Mouse (Mus musculus): ENCODE measurements around the gene Shbg. TPM values are rescaled to one million over a fixed set of nuclear protein-coding genes. Genes with fewer than 3 reads are reported as not detected.
"Not testable (repeated sequence)": the region's sequence is repeated elsewhere in the genome, so short reads cannot be mapped to it uniquely, and the experiment has no call there.

Shbg gene
- polyA plus RNA-seq, 1 experiment from 2014 or later: not detected

GRCm38 (mm10) chr11:69628286-69628685 is 10.6 kb upstream of the Shbg start:
- WGBS: 34% methylated on average over 6 of the region's 6 CpGs
- H3K36me3 ChIP-seq: no peaks in the 10 kb centered on the region
- no peaks in the 10 kb centered on the region for H3K27me3 ChIP-seq
- H3K9ac ChIP-seq: no peak overlapping the region
- H3K27ac ChIP-seq: no peak overlapping the region
- H3K9me3 ChIP-seq: no peaks in the 10 kb centered on the region
- no peak overlapping the region for H3K4me3 ChIP-seq
- peaks cover 4% of the 10 kb centered on the region; the same call in 1 of the 2 replicates for H3K4me1 ChIP-seq
- no peak overlapping the region for H3K4me2 ChIP-seq (replicated peaks)
- ATAC-seq (ENCODE audit: insufficient number of reproducible peaks, insufficient read depth, low FRiP score, low TSS enrichment): no peak

DNA sequence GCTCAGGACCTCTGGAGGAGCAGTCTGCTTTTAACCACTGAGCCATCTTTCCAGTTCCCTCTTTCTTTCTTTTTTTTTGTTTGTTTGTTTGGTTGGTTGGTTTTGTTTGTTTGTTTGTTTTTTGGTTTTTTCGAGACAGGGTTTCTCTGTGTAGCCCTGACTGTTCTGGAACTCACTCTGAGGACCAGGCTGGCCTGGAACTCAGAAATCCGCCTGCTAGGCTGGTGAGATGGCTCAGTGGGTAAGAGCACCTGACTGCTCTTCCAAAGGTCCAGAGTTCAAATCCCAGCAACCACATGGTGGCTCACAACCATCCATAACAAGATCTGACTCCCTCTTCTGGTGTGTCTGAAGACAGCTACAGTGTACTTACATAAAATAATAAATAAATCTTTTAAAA is 6.6 kb upstream of the Shbg start:
- not testable (repeated sequence) for H3K9me3 ChIP-seq; H3K27me3 ChIP-seq; H3K27ac ChIP-seq; ATAC-seq (ENCODE audit: insufficient number of reproducible peaks, insufficient read depth, low FRiP score, low TSS enrichment); H3K4me3 ChIP-seq; H3K9ac ChIP-seq; H3K4me2 ChIP-seq (replicated peaks); H3K36me3 ChIP-seq
- peaks cover 13% of the 10 kb centered on the region for H3K4me1 ChIP-seq
- WGBS: 79% methylated on average over 2 of the region's 2 CpGs

DNA sequence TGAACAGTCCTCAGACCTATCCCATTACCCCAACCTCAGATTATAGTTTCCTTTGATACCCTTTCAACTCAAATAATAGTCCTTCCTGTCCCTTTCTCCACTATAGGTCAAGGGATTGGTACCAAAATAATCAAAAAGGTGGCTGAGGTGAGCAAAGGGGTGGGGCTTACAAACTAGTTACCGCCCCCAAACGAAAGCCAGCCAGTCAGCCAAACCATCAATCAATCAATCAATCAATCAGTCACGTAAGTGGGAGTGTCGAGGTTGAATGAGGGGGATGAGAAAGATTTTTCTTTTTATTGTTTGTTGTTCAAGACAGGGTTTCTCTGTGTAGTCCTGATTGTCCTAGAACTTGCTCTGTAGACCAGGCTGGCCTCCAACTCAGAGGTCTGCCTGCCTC is 5.3 kb upstream of the Shbg start:
- H3K4me3 ChIP-seq: peak overlapping the region; percentile 52
- 74% methylated on average over 4 of the region's 4 CpGs for WGBS
- no peaks in the 10 kb centered on the region for H3K36me3 ChIP-seq
- ATAC-seq (ENCODE audit: insufficient number of reproducible peaks, insufficient read depth, low FRiP score, low TSS enrichment): no peak
- no peaks in the 10 kb centered on the region for H3K9me3 ChIP-seq
- no peak overlapping the region for H3K27ac ChIP-seq
- no peaks in the 10 kb centered on the region for H3K27me3 ChIP-seq
- H3K4me1 ChIP-seq: peaks cover 13% of the 10 kb centered on the region
- H3K4me2 ChIP-seq (replicated peaks): peak overlapping the region; percentile 78
- peak overlapping the region; percentile 75; the same call in 1 of the 2 replicates for H3K9ac ChIP-seq

DNA sequence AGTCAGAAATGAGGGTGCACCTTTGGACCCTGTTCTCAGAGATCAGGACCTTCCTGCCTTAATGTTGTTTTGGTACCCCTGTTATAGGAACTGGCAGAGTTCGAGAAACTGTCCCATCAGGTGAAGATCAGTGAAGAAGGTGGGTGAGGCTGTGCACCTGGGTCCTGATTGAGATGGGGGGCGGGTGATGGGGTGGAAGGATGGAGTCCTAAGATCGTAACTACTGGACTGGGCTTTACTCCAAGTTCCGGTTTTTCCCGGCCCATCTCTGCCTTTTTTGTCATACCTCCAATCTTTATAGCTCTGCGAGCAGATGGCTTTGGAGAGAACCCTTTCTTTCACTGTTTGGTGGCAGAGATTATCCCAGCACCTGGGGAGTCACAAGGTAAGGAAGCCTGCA is 4.7 kb upstream of the Shbg start:
- no peak for ATAC-seq (ENCODE audit: insufficient number of reproducible peaks, insufficient read depth, low FRiP score, low TSS enrichment)
- H3K4me1 ChIP-seq: peaks cover 13% of the 10 kb centered on the region

DNA sequence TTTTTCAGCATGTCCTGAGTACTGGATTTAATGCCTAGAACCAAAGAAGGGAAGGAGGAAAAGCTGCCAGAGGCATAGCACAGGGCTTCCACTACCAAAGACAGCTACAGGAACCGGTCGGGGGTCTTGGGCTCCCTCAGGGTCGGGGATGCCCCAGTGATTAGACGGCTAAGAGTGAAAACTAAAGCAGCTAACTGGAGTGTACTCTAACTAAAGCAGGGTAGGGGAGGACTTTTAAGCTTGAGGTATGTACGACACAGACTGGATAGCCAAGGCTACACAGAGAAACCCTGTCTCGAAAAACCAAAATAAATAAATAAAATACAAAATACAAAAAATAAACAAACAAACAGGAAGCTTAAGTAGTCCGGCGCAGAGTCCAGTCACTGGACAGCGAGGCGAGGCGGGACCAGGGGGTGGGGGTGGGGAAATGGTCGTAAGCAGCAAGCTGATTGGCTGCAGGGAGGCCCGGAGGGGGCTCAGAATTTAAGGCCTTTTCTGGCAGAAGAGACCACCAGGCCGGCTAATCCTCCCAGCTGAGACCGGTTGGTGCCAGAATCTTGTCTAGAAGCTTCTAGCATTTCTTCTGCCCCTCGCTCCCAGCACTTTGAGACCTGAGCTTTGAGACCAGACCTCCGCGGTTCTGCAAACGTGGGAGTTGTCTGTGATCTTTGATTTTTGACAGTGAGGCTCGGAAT is 4.0 kb upstream of the Shbg start, which contains the start of gene Sat2:
Gene Sat2 (plus strand): TSS at position 454 of the 698 bp plus-strand sequence.
- peaks cover 13% of the 10 kb centered on the region for H3K4me1 ChIP-seq
- no peaks in the 10 kb centered on the region for H3K36me3 ChIP-seq
- H3K4me2 ChIP-seq (replicated peaks): peak within 1 kb of the TSS; percentile 78
- H3K27ac ChIP-seq: peak within 1 kb of the TSS; percentile 70
- WGBS: under 1% methylated on average over 20 of the region's 20 CpGs
- H3K9me3 ChIP-seq: no peaks in the 10 kb centered on the region
- peak within 1 kb of the TSS; percentile 75 for H3K9ac ChIP-seq
- ATAC-seq (ENCODE audit: insufficient number of reproducible peaks, insufficient read depth, low FRiP score, low TSS enrichment): peak; percentile 49
- no peaks in the 10 kb centered on the region; the same call in 1 of the 2 replicates for H3K27me3 ChIP-seq
- H3K4me3 ChIP-seq: peak within 1 kb of the TSS; percentile 52

More for the DNA sequence above, 4.7 kb upstream of the Shbg start:
- Histone ChIP-seq H3K27ac (peak overlapping the region; percentile 70), H3K4me2 (replicated peaks) (peak overlapping the region; percentile 78), H3K9ac (peak overlapping the region; percentile 75), H3K36me3 (no peaks in the 10 kb centered on the region), H3K9me3 (no peaks in the 10 kb centered on the region), H3K4me3 (peak overlapping the region; percentile 52), H3K27me3 (no peaks in the 10 kb centered on the region)
- 50% methylated on average over 6 of the region's 6 CpGs for WGBS

DNA sequence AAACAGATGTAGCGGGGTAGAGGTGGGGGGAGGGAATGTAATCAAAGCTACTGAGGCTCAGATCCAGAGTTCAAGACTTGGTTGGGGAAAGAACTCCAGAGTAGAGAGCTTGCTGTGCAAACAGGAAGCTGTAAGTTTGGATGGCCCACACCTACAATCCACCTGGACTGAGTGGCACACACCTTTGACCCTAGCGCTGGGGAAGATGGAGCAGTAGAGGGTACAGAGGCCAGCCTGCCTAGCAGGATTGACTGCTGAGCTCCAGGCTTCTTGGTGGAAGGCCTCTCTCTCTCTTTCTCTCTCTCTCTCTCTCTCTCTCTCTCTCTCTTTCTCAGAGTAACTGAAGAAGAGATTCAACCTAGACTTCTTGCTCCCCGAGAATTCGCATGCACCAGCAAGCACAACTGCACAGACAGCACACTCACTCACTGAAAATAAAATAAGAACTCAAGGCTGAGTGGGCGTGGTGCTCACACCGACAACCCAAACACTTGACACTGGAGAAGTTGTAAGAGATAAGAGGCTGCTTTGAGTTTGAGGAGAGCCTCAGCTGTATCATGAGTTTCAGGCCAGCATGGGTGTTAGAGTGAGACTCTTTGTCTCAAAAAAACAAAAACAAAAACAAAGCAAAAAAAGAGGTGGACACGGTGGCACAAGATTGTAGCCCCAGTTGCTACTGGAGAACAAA is 2.8 kb upstream of the Shbg start:
- Histone ChIP-seq H3K27me3 (no peaks in the 10 kb centered on the region; the same call in 1 of the 2 replicates), H3K9me3 (no peaks in the 10 kb centered on the region), H3K4me3 (no peak overlapping the region), H3K9ac (no peak overlapping the region), H3K4me2 (replicated peaks) (no peak overlapping the region), H3K36me3 (no peaks in the 10 kb centered on the region), H3K27ac (no peak overlapping the region), H3K4me1 (peaks cover 13% of the 10 kb centered on the region)
- no peak for ATAC-seq (ENCODE audit: insufficient number of reproducible peaks, insufficient read depth, low FRiP score, low TSS enrichment)
- WGBS: 81% methylated on average over 7 of the region's 7 CpGs

- H3K9ac ChIP-seq: 0 out of 2 replicates have a peak overlapping the region, but pooled peaks have one; percentile 19
- no peak for ATAC-seq (ENCODE audit: insufficient number of reproducible peaks, insufficient read depth, low FRiP score, low TSS enrichment)
- H3K27me3 ChIP-seq: peaks cover 6% of the 10 kb centered on the region; the same call in 1 of the 2 replicates
Measured at GRCm38 (mm10) chr11:69616781-69617180, 924 bp downstream of the Shbg start.

GRCm38 (mm10) chr11:69614257-69614588 is 3.5 kb downstream of the Shbg start:
- peak overlapping the region; percentile 34; the same call in 1 of the 2 replicates for H3K4me2 ChIP-seq (replicated peaks)
- WGBS: 52% methylated on average over 11 of the region's 11 CpGs
- not testable (repeated sequence) for H3K4me3 ChIP-seq; H3K4me1 ChIP-seq; H3K27ac ChIP-seq; ATAC-seq (ENCODE audit: insufficient number of reproducible peaks, insufficient read depth, low FRiP score, low TSS enrichment); H3K9me3 ChIP-seq; H3K27me3 ChIP-seq; H3K36me3 ChIP-seq; H3K9ac ChIP-seq

More at GRCm38 (mm10) chr11:69616781-69617180, 924 bp downstream of the Shbg start:
- WGBS: 47% methylated on average over 10 of the region's 10 CpGs
- Histone ChIP-seq H3K4me3 (no peak overlapping the region), H3K36me3 (no peaks in the 10 kb centered on the region), H3K4me1 (peaks cover 8% of the 10 kb centered on the region; the same call in 1 of the 2 replicates), H3K9me3 (no peaks in the 10 kb centered on the region), H3K4me2 (replicated peaks) (no peak overlapping the region), H3K27ac (no peak overlapping the region)

DNA sequence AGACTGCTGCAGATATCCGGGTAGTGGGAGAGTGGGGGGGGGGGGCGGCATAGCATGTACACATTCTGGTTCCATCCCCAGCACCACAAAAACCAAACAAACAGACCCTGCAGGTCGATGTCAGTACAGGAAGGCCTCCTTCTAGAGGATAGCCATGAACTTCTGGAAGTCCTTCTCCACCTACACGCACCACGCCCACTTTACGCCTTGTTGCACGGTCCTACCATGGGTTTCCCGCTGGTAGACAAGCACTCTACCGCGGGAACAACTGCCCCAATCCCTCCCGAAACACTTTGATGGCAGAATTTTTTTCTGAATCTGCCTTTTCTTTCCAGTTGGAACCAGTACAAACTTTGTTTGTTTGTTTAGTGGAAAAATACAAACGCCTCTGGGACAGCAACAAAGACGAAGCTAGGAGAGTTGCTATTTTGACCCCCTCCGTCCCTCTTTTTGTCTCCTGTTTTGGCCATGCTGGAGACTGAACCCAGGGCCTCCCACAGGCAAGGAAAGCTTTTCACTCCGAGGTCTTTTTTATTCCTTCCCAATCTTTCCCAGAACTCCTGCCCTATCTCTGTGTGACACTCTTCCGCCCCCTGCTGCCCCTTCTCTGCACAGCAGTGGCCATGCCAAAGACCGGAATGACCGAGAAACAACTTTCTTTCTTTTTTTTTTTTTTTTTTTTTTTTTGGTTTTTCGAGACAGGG is 4.0 kb downstream of the Shbg start:
- no peaks in the 10 kb centered on the region for H3K9me3 ChIP-seq
- H3K4me1 ChIP-seq: peaks cover 5% of the 10 kb centered on the region; the same call in 1 of the 2 replicates
- H3K4me2 ChIP-seq (replicated peaks): peak overlapping the region; percentile 34
- WGBS: 9% methylated on average over 19 of the region's 19 CpGs
- peaks cover 6% of the 10 kb centered on the region; the same call in 1 of the 2 replicates for H3K27me3 ChIP-seq
- H3K36me3 ChIP-seq: no peaks in the 10 kb centered on the region
- no peak overlapping the region for H3K4me3 ChIP-seq
- no peak overlapping the region for H3K27ac ChIP-seq
- ATAC-seq (ENCODE audit: insufficient number of reproducible peaks, insufficient read depth, low FRiP score, low TSS enrichment): no peak
- peak overlapping the region; percentile 10; the same call in 1 of the 2 replicates for H3K9ac ChIP-seq

DNA sequence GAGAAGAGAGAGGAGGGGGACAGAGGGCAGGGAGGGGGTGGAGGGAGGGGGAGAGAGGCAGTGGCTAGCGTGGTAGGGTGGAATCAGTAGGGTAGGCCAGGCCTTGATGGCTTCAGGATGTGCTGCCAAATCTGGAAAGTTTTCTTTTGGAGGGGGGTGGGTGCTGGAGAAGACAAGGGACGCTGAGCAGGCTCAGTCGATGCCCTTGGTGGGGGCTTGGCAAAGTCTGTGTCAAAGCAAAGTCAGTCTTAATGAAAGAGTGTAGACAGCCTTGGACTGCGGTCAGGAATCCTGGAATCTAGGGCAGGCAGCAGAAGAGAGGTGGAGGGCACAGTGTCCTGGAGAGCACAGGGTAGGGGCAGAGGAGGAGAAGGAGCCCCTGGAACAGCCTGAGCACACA is 6.8 kb downstream of the Shbg start:
- 62% methylated on average over 4 of the region's 4 CpGs for WGBS
- Histone ChIP-seq H3K9me3 (no peaks in the 10 kb centered on the region), H3K4me2 (replicated peaks) (no peak overlapping the region), H3K4me3 (no peak overlapping the region), H3K27me3 (0 out of 2 replicates have a peak, but pooled peaks cover 6% of the 10 kb centered on the region), H3K27ac (no peak overlapping the region), H3K4me1 (peaks cover 9% of the 10 kb centered on the region), H3K36me3 (no peaks in the 10 kb centered on the region), H3K9ac (no peak overlapping the region)
- ATAC-seq (ENCODE audit: insufficient number of reproducible peaks, insufficient read depth, low FRiP score, low TSS enrichment): no peak

DNA sequence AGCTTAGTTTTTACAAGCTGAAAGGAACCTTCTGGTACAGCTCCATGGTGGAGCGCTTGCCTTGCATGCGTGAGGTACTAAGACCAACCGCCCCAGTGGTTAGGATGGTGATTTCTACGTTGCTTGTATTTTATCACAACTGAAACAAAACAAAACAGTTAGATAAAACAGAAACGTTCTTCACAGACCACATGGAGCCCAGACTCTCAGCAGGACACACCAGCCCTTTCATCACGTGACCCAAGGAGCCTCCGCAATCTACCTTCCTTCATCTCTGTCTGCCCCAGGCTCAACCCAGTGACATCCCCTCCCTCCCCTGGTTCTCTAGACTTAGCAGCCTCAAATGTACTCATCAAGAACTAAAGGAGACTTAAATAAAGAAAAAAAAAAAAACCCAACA is 8.3 kb downstream of the Shbg start:
- 61% methylated on average over 7 of the region's 7 CpGs for WGBS
- H3K4me2 ChIP-seq (replicated peaks): no peak overlapping the region
- H3K27me3 ChIP-seq: peaks cover 11% of the 10 kb centered on the region
- no peak overlapping the region for H3K4me3 ChIP-seq
- no peaks in the 10 kb centered on the region for H3K36me3 ChIP-seq
- no peak for ATAC-seq (ENCODE audit: insufficient number of reproducible peaks, insufficient read depth, low FRiP score, low TSS enrichment)
- H3K9me3 ChIP-seq: no peaks in the 10 kb centered on the region
- H3K9ac ChIP-seq: no peak overlapping the region
- H3K27ac ChIP-seq: no peak overlapping the region
- peaks cover 22% of the 10 kb centered on the region for H3K4me1 ChIP-seq

Data from embryonic facial prominence, embryonic 12.5 days (tissue).